Mouse (Mus musculus) MN1 (cell line): ENCODE measurements around the gene Olfr836.
"Not testable (repeated sequence)": the region's sequence is repeated elsewhere in the genome, so short reads cannot be mapped to it uniquely, and the experiment has no call there.

Experiments used
- DNase-seq: peaks from one replicate; pipeline ENCODE4 v3.0.0-alpha.2; 2016; ENCODE audit warnings: low spot score

Gene Olfr836

DNA sequence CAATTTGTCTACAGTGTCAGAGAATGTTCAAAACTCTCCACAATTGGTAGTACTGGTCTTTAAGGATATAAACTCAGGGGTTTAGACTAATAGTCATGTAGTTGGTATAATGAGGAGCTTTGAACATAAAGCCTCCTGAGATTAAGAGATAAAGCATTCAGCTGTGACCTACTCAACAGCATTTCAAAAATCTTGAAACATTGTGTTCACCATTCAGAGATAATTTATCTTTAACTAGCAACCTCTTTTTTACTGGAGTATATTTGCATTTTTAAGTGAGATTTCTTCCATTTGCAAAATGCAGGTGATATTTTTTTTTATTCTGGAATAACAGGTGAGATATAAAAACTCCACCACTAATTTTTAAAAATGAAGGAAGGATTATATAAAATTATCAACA, at the start of gene Olfr836:
Olfr836 (plus strand) TSS at position 301 of the 400 bp plus-strand sequence.
- DNase-seq: no peak

DNA sequence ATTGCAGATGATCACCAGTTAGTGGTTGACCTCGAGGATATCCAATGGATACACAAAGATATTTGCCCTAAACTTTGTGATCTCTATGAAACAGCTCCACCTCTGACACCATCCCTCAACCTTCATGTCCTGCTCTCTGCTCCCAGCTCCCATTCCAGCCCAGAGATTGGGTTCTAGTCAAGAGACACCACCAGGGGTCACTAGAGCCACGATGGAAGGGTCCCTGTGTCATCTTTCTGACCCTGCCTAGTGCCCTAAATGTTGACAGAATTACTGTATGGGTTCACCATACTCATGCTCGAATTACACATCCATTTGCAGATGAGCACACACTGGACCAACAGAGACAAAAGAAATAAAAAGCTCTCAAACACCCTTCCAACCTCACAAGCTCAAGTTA, 35.2 kb upstream of the Olfr836 start:
- no peak for DNase-seq

DNA sequence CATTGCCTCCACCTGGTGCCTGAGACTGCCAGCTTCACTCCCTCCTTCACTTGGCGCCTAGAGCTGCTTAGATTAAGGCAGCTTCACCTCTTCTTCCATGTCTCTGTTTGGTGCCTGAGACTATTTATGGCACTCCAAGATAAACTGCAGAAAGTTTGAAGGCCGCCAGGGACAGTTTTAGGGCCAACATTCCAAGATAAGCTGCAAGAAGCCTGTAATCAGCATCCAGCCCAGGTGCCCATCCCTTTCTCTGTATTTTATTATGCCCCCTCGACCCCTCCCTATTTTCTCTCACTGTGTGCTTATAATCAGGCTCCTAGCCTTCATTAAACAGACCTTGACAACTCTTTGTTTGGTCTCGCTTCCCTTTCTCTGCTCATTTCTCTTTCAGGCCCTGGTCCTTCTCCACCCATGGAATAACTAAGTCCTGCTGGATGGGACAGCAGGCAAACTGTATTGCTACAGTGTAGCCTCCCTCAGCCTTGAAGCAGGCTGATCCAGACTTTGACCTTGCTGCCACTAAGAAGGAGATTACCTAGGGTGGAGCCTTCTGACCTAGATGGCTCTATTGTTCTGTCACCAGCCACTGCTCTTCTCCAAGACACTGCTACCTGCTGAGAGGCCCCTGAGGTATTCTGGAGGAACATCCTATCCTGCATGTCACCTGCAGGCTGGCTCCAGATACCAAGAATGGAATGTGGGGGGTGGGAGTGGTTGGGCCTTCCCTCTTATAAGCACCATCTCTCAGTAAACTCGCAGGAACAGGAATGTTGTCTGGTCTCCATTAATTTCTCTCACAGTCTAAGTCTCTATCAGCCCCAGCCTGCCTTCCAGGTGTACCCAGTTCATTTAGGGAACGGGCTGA, 27.1 kb upstream of the Olfr836 start:
- DNase-seq: not testable (repeated sequence)

DNA sequence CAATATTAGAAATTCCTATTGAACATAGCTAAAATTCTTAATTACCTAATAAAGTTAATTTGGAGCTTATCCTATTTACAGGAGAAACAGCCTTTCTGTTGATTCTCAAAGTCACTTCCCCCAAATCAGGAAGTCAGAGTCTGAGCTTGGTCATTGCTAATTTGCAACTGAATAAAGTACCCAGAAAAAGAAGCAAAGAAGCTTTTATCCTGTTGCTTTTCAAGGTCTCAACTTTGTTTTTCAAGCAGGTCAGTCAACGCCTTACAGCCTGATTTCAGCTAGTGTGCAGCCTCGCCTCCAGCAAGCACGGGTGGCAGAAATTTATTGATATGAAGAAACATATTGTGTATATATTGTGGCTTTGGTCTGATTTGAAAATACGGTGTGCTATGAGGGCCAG, 22.9 kb upstream of the Olfr836 start:
- DNase-seq: no peak

DNA sequence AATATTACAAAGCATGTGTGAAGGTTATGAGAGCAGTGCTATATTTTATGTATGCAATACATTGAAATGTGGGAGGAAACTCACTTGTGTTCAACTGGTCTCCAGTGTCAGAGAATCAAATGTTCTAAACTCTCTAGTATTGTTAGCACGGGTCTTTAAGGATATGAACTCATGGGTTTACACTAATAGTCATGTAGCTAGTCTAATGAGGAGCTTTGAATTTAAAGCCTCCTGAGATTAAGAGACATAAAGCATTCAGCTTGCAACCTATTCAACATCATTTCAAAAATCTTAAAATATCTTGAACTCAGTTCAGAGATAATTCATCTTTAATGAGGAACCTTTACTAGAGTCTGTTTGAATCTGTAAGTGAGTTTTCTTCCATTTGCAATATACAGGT, 15.8 kb downstream of the Olfr836 start, which contains the start of gene Olfr837:
Olfr837 (plus strand) TSS at position 301 of the 400 bp plus-strand sequence.
- DNase-seq: no peak
